Mouse (Mus musculus) midbrain, embryonic 14.5 days (tissue): ENCODE measurements around the gene Slc27a4. TPM values are rescaled to one million over a fixed set of nuclear protein-coding genes. Genes with fewer than 3 reads are reported as not detected.
"Not testable (repeated sequence)": the region's sequence is repeated elsewhere in the genome, so short reads cannot be mapped to it uniquely, and the experiment has no call there.

Source experiments
- ATAC-seq: fragments of 200-750 bp; cut with Nextera tagmentation; 2 replicates; pipeline ENCODE4 v1.8.0; 2017; ENCODE audit warnings: moderate number of reproducible peaks, moderate library complexity; ENCODE audit not compliant: low FRiP score, low TSS enrichment
- DNase-seq: peaks from one replicate; pipeline ENCODE4 v3.0.0-alpha.2; 2015
- H3K27ac ChIP-seq: fragments of 300-500 bp; sonication (generic); replicated peaks from 2 replicates; pipeline ENCODE4 v1.5.1; 2014; ENCODE audit warnings: mild to moderate bottlenecking, low read depth, low read length, moderate library complexity
- H3K27me3 ChIP-seq: fragments of 300-500 bp; sonication (generic); 2 replicates; pipeline ENCODE4 v1.6.1; 2014; ENCODE audit warnings: low read length, control low read depth, mixed read lengths; ENCODE audit not compliant: control insufficient read depth, insufficient read depth
- H3K36me3 ChIP-seq: fragments of 300-500 bp; sonication (generic); 2 replicates; pipeline ENCODE4 v1.6.1; 2014; ENCODE audit warnings: low read length, control low read depth; ENCODE audit not compliant: control insufficient read depth, insufficient read depth
- H3K4me1 ChIP-seq: fragments of 300-500 bp; sonication (generic); 2 replicates; pipeline ENCODE4 v1.6.1; 2014; ENCODE audit warnings: mild to moderate bottlenecking, antibody characterized with exemption, low read length, control low read depth; ENCODE audit not compliant: control insufficient read depth, insufficient read depth
- H3K4me2 ChIP-seq: fragments of 300-500 bp; sonication (generic); 2 replicates; pipeline ENCODE4 v1.6.1; 2014; ENCODE audit warnings: mild to moderate bottlenecking, low read length, moderate library complexity
- H3K4me3 ChIP-seq: fragments of 300-500 bp; sonication (generic); replicated peaks from 2 replicates; pipeline ENCODE4 v1.5.1; 2014; ENCODE audit warnings: low read depth, low read length
- H3K9ac ChIP-seq: fragments of 300-500 bp; sonication (generic); replicated peaks from 2 replicates; pipeline ENCODE4 v1.6.1; 2014; ENCODE audit warnings: mild to moderate bottlenecking, low read length, moderate library complexity
- H3K9me3 ChIP-seq: fragments of 300-500 bp; sonication (generic); 2 replicates; pipeline ENCODE4 v1.6.1; 2016; ENCODE audit warnings: low read length, control low read depth, mixed read lengths; ENCODE audit not compliant: control insufficient read depth
- WGBS: fragments of 180-500 bp; shearing (Covaris S2); extraction: QIAGEN DNeasy Blood & Tissue Kit; methylation state at CpG from one replicate; pipeline ENCODE4 v1.1.7; 2014; 5-methylcytosine and 5-hydroxymethylcytosine counted together
- polyA plus RNA-seq: library from polyadenylated mRNA; unstranded; fragments of >200 nt; fragmentation: Nextera tagmentation; extraction: Ambion mirVana; gene quantifications from 2 replicates; pipeline ENCODE4 v1.2.1, GENCODE M21; 2014

Slc27a4 gene
- polyA plus RNA-seq, 1 experiment from 2014 or later, result 36.1 TPM

DNA sequence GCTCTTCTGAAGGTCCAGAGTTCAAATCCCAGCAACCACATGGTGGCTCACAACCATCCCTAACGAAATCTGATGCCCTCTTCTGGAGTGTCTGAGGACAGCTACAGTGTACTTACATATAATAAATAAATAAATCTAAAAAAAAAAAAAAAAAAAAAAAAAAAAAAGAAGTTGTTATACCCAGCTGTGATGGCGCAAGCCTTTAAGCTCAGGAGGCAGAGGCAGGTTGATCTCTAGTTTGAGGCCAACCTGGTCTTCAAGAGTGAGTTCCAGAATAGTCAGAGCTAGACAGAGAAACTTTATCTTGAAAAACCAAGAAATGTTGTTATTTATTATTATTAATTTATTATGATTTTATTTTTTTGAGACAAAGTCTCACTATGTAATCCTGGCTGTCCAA is 21.2 kb upstream of the Slc27a4 start:
- not testable (repeated sequence) for H3K9ac ChIP-seq, H3K4me1 ChIP-seq, H3K4me2 ChIP-seq, H3K27me3 ChIP-seq, H3K9me3 ChIP-seq, DNase-seq, H3K27ac ChIP-seq, H3K4me3 ChIP-seq, ATAC-seq
- H3K36me3 ChIP-seq, result peaks cover 92% of the 10 kb centered on the region
- WGBS, result 96% methylated on average over 2 of the region's 2 CpGs

DNA sequence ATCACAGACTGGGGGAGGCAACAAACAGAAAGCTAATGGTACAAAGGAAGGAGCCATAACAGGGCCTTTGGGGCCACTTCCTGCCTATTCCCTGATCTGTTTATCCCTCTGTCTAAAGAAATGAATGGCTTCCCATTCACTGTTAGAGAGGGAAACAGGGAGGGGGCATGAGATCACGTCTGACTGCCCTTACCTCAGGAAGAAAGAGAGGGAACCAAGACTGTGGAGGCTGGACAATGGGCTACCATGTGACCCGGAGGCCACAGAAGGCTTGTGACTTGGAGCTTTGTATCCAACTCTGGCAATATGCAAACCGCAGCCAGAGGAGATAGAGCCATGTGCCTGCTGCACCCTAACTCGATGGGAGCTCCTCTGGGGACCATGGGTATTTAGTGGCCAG is 18.1 kb upstream of the Slc27a4 start:
- Histone ChIP-seq H3K4me2 (no peak overlapping the region), H3K4me1 (peaks cover 10% of the 10 kb centered on the region), H3K9me3 (no peaks in the 10 kb centered on the region), H3K9ac (no peak overlapping the region), H3K27me3 (no peaks in the 10 kb centered on the region), H3K4me3 (no peak overlapping the region), H3K27ac (no peak overlapping the region), H3K36me3 (peaks cover 64% of the 10 kb centered on the region)
- no peak for ATAC-seq
- no peak for DNase-seq
- WGBS, result 73% methylated on average over 4 of the region's 4 CpGs

DNA sequence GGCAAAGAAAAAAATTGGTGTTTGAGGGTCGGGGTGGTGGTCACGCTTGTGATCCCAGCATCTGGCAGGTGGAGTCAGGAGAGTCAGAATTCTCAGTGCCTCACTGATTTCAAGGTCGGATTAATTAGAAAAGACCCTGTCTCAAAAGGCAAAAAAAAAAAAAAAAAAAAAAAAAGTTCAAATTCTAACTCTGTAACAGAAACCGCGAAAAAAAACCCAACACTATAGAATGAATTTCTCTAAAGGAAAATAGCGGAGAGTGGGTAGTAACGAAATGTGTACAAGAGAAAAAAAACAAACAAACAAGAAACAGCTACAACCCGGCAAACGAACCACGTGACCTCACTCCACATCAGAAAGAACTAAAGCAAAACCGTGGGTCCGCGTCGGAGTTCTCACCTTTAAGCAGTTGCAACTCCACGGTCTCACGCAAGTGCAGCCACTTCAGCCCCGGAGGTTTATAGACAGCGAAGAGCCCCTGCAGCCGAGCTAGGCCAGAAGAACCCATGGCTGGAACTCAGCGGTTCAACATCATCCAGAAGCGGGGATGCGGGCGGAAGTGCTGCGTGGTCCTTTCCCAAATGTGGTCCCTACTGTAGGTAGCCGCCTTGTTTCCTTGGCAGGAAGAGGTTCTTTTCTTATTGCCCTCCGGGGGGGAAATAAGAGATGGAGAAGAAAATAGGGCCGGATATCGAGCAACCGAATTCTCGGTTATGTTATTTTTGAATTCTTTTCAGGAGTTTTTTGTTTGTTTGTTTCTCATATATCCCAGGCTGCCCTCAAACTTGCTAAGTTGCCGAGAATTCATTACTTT is 15.1 kb upstream of the Slc27a4 start, which contains the start of gene Coq4:
Gene Coq4 (plus strand): TSS at position 390 of the 814 bp plus-strand sequence.
- H3K4me3 ChIP-seq, result peak within 1 kb of the TSS; percentile 62
- WGBS, result 2% methylated on average over 31 of the region's 31 CpGs
- no peaks in the 10 kb centered on the region for H3K9me3 ChIP-seq

DNA sequence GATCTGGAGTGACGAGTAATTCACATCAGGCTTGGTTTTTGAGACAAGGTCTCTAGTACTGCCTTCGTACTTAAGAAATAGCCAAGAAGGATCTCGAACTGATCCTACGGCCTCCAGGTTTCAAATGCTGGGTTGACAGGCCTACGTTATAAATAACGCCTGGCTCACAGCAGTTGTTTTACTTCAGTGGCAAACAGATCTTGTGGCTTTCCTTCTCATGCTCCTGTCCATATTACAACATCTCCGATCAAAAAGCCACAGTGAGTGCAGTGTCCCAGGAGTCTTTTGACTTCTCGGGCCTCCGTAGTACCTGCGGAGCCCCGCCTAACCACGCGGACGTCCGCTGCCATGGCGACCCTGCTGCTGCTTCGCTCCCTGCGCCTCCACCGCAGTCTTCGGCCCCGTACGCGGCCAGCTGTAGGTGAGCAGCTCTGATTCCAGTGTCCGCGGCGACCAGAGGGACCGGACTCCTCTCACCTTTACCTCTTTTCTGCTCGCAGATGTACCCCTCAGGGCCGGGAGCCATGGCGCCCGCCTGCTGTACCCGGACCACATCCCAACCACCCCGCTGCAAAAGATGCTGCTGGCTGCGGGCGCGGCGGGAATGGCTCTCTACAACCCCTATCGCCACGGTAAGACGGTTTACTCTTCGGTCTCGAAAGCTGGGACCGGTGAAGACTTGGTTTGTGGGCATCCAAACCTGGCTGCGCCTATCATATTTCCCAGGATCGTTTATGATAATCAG is 14.3 kb upstream of the Slc27a4 start, which contains the start of gene Trub2:
Gene Trub2 (minus strand): TSS at position 566 of the 745 bp plus-strand sequence.
- peak; percentile 84 for ATAC-seq
- H3K27ac ChIP-seq, result peak within 1 kb of the TSS; percentile 74
- H3K36me3 ChIP-seq, result peaks cover 51% of the 10 kb centered on the region
- H3K4me1 ChIP-seq, result peaks cover 10% of the 10 kb centered on the region
- H3K27me3 ChIP-seq, result no peaks in the 10 kb centered on the region
- peak within 1 kb of the TSS; percentile 62 for H3K4me3 ChIP-seq
- under 1% methylated on average over 45 of the region's 45 CpGs for WGBS
- peak within 1 kb of the TSS; percentile 85 for H3K4me2 ChIP-seq
- peak within 1 kb of the TSS; percentile 70 for H3K9ac ChIP-seq
- H3K9me3 ChIP-seq, result no peaks in the 10 kb centered on the region
- DNase-seq, result peak; percentile 89

More for the DNA sequence above, 15.1 kb upstream of the Slc27a4 start, which contains the start of gene Coq4:
- H3K4me2 ChIP-seq, result peak within 1 kb of the TSS; percentile 85
- H3K36me3 ChIP-seq, result peaks cover 51% of the 10 kb centered on the region
- H3K4me1 ChIP-seq, result peaks cover 10% of the 10 kb centered on the region
- H3K27me3 ChIP-seq, result no peaks in the 10 kb centered on the region
- peak within 1 kb of the TSS; percentile 74 for H3K27ac ChIP-seq
- H3K9ac ChIP-seq, result peak within 1 kb of the TSS; percentile 70
- peak; percentile 96 for DNase-seq
- ATAC-seq, result peak; percentile 81

DNA sequence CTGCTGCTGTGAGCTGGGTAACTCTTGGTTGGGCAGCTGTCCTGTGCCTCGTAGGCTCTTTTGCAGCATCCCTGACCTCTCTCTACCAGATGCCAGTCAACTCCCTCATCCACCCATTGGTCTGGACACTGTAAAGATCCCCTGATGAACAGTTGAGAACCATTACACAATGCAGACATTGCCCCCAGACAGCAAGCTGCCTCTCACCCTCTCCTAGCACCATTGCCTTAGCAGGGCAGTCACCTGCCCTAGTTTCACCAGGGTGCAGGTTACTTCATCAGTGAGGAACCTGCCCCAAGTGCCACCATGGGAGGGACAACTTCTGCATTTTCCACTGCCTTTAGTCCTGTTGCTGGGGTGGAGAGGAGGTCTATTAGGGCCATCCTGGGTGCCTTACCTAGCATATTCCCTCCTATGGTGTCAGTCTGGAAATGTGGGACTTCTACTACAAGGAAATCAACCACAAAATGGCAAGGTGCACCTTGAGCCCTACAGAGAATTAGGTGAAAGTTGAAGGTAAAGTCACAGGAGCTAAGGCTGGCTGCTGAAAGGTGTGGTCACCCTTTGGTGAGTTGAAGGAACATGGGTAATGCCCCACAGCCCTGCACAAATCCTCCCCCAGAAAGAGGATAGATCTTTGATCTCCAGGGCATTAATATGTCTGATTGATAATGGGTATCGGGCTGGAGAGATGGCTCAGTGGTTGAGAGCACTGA is 9.5 kb upstream of the Slc27a4 start:
- Histone ChIP-seq H3K4me2 (no peak overlapping the region), H3K4me1 (0 out of 2 replicates have a peak, but pooled peaks cover 3% of the 10 kb centered on the region), H3K36me3 (peaks cover 49% of the 10 kb centered on the region), H3K27me3 (no peaks in the 10 kb centered on the region), H3K4me3 (no peak overlapping the region), H3K9ac (no peak overlapping the region), H3K27ac (no peak overlapping the region), H3K9me3 (no peaks in the 10 kb centered on the region)
- ATAC-seq, result no peak
- 95% methylated on average over 2 of the region's 2 CpGs for whole genome bisulfite sequencing
- no peak for DNase-seq

DNA sequence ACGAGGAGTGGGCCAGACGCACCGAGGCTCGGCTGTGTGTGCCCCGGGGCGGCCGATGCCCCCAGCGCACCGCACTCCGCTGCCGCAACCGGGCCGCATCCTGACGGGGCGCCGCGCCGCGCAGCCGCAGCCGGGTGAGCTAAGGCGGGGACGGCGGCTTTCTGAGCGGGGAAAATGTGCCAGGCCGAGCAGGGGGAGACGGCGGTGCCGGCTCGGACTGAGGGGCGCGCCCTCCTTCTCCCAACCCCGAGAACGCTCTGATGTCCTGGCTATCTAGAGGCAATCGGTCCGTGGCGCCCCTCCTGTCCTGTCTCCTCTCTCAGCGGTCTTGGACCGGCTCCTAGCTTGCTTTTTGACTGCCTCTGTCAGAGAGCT is 380 bp downstream of the Slc27a4 start:
- Histone ChIP-seq H3K4me1 (peaks cover 8% of the 10 kb centered on the region), H3K9me3 (no peaks in the 10 kb centered on the region), H3K36me3 (peaks cover 37% of the 10 kb centered on the region), H3K4me3 (peak overlapping the region; percentile 88), H3K4me2 (peak overlapping the region; percentile 74), H3K27me3 (no peaks in the 10 kb centered on the region), H3K9ac (peak overlapping the region; percentile 91), H3K27ac (peak overlapping the region; percentile 92)
- DNase-seq (no peak), ATAC-seq (no peak)
- 0% methylated on average over 30 of the region's 39 CpGs for WGBS

DNA sequence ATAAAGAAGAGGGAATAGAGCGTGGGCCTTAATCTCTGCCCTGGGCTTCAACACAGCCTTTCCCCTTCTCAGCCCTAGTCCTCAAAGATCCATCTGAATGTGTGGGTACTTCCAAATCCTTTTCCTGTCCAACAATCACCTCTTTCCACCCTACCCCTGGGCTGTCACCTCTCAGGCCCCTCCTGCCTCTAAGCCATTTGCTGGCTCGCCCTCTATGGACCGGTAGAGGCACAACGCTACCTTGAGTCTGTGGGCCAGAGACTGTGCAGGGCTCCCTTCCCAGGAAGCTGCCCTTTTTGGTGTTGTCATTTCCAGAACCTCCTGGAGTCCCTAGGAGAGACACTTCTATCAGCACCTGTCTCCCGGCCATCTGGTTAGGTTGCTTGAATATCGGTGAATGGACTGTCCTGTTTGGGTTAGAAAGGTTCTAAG is 982 bp downstream of the Slc27a4 start:
- WGBS, result 21% methylated on average over 6 of the region's 6 CpGs
- peaks cover 8% of the 10 kb centered on the region for H3K4me1 ChIP-seq
- peak overlapping the region; percentile 91 for H3K9ac ChIP-seq
- peak overlapping the region; percentile 92 for H3K27ac ChIP-seq
- no peaks in the 10 kb centered on the region for H3K9me3 ChIP-seq
- H3K4me2 ChIP-seq, result peak overlapping the region; percentile 74
- peak overlapping the region; percentile 88 for H3K4me3 ChIP-seq
- no peaks in the 10 kb centered on the region for H3K27me3 ChIP-seq
- DNase-seq, result peak; percentile 63
- ATAC-seq, result no peak
- peaks cover 43% of the 10 kb centered on the region for H3K36me3 ChIP-seq

DNA sequence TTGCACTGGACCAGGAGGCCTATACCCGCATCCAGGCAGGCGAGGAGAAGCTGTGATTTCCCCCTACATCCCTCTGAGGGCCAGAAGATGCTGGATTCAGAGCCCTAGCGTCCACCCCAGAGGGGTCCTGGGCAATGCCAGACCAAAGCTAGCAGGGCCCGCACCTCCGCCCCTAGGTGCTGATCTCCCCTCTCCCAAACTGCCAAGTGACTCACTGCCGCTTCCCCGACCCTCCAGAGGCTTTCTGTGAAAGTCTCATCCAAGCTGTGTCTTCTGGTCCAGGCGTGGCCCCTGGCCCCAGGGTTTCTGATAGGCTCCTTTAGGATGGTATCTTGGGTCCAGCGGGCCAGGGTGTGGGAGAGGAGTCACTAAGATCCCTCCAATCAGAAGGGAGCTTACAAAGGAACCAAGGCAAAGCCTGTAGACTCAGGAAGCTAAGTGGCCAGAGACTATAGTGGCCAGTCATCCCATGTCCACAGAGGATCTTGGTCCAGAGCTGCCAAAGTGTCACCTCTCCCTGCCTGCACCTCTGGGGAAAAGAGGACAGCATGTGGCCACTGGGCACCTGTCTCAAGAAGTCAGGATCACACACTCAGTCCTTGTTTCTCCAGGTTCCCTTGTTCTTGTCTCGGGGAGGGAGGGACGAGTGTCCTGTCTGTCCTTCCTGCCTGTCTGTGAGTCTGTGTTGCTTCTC is 13.4 kb downstream of the Slc27a4 start:
- ATAC-seq, result no peak
- Histone ChIP-seq H3K27ac (no peak overlapping the region), H3K9me3 (no peaks in the 10 kb centered on the region), H3K36me3 (peaks cover 60% of the 10 kb centered on the region), H3K27me3 (no peaks in the 10 kb centered on the region), H3K4me3 (no peak overlapping the region), H3K9ac (no peak overlapping the region), H3K4me2 (no peak overlapping the region), H3K4me1 (peaks cover 17% of the 10 kb centered on the region; the same call in 1 of the 2 replicates)
- 86% methylated on average over 11 of the region's 11 CpGs for WGBS
- no peak for DNase-seq
